Mouse (Mus musculus): ENCODE results near the gene Wfdc11.
A peak's percentile ranks its signal among the peaks of the same experiment; 100 is the strongest.
"Not testable (repeated sequence)": the region's sequence is repeated elsewhere in the genome, so short reads cannot be mapped to it uniquely, and the experiment has no call there.

The Wfdc11 gene

GRCm38 (mm10) chr2:164673987-164674386 lies at the start of gene Wfdc11:
TSS of gene Wfdc11 (minus strand) at chr2:164674087.
- DNase-seq, result no peak

- DNase-seq, result peak in 1 of 2 experiments; percentile 4
Measured at GRCm38 (mm10) chr2:164723276-164723675, 49.4 kb upstream of the Wfdc11 start.

- DNase-seq, result not testable (repeated sequence)
Measured at GRCm38 (mm10) chr2:164716194-164716786, 42.4 kb upstream of the Wfdc11 start.

- no peak for DNase-seq
Measured at GRCm38 (mm10) chr2:164715005-164715404, 41.1 kb upstream of the Wfdc11 start, which contains the start of gene Spint5. TSS of gene Spint5 (plus strand) at chr2:164715305.

GRCm38 (mm10) chr2:164705991-164706390 lies 32.1 kb upstream of the Wfdc11 start:
- no peak for DNase-seq

- no peak for DNase-seq
Measured at GRCm38 (mm10) chr2:164705328-164705727, 31.4 kb upstream of the Wfdc11 start.

GRCm38 (mm10) chr2:164704235-164704634 lies 30.3 kb upstream of the Wfdc11 start:
- no peak for DNase-seq

GRCm38 (mm10) chr2:164701761-164702160 lies 27.9 kb upstream of the Wfdc11 start:
- no peak for DNase-seq

GRCm38 (mm10) chr2:164700959-164701358 lies 27.1 kb upstream of the Wfdc11 start:
- no peak for DNase-seq

- no peak for DNase-seq
Measured at GRCm38 (mm10) chr2:164698201-164698600, 24.3 kb upstream of the Wfdc11 start, which contains the start of gene Spint4. TSS of gene Spint4 (plus strand) at chr2:164698501.

GRCm38 (mm10) chr2:164684807-164685206 lies 10.9 kb upstream of the Wfdc11 start, which contains the start of gene Wfdc13:
TSS of gene Wfdc13 (plus strand) at chr2:164685107.
- DNase-seq, result no peak

- DNase-seq, result no peak
Measured at GRCm38 (mm10) chr2:164679906-164680305, 6.0 kb upstream of the Wfdc11 start.

- peak; percentile 88 to 90 for DNase-seq
Measured at GRCm38 (mm10) chr2:164678848-164679625, 5.2 kb upstream of the Wfdc11 start.

GRCm38 (mm10) chr2:164676916-164677685 lies 3.2 kb upstream of the Wfdc11 start:
- no peak for DNase-seq

GRCm38 (mm10) chr2:164676103-164676502 lies 2.2 kb upstream of the Wfdc11 start:
- no peak for DNase-seq

- no peak for DNase-seq
Measured at GRCm38 (mm10) chr2:164670938-164671337, 2.9 kb downstream of the Wfdc11 start.

- no peak for DNase-seq
Measured at GRCm38 (mm10) chr2:164670261-164670660, 3.6 kb downstream of the Wfdc11 start.

GRCm38 (mm10) chr2:164664851-164665250 lies 9.0 kb downstream of the Wfdc11 start:
- DNase-seq, result peak in 1 of 2 experiments; percentile 33

GRCm38 (mm10) chr2:164656483-164656882 lies 17.4 kb downstream of the Wfdc11 start, which contains the start of gene Wfdc9:
TSS of gene Wfdc9 (minus strand) at chr2:164656583.
- no peak for DNase-seq

- peak in 1 of 2 experiments; percentile 56 for DNase-seq
Measured at GRCm38 (mm10) chr2:164655858-164656257, 18.0 kb downstream of the Wfdc11 start, which contains the start of gene Wfdc10. TSS of gene Wfdc10 (plus strand) at chr2:164656046.

GRCm38 (mm10) chr2:164641881-164642673 lies 31.8 kb downstream of the Wfdc11 start:
- peak in 1 of 2 experiments; percentile 34 for DNase-seq

- DNase-seq, result peak; percentile 26 to 74
Measured at GRCm38 (mm10) chr2:164641129-164641528, 32.8 kb downstream of the Wfdc11 start.
